Mouse (Mus musculus): ENCODE results near the gene Pnpla1. TPM values are rescaled to one million over a fixed set of nuclear protein-coding genes. Genes with fewer than 3 reads are reported as not detected.
"Not testable (repeated sequence)": the region's sequence is repeated elsewhere in the genome, so short reads cannot be mapped to it uniquely, and the experiment has no call there.

Pnpla1 gene
- polyA plus RNA-seq, 1 experiment from 2014 or later: not detected

DNA sequence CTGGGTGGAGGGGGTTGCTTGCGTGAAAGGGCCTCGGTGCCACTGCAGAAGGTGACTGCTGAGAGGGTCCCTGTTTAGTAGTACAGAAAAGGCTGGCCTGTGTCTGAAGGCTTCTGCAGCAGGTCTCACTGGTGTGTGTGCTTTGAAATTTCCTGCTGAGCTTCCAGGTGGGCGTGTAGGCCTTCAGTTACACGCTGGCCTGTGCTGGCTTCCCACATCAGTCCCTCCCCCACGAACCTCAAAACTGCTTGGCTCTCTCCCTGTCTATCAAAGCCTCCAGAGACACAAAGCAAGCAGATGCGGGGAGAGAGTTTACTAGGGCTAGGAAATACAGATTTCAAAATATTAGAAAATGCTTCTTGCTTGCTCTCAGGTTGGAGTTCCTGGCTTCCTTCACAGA lies 33.3 kb upstream of the Pnpla1 start:
- no peak overlapping the region for H3K27ac ChIP-seq (replicated peaks)
- H3K4me1 ChIP-seq (replicated peaks): no peaks in the 10 kb centered on the region
- no peak for ATAC-seq (ENCODE audit: low read depth)
- no peak overlapping the region for H3K4me3 ChIP-seq
- no peaks in the 10 kb centered on the region for H3K27me3 ChIP-seq
- no peak overlapping the region for H3K9ac ChIP-seq
- H3K36me3 ChIP-seq: peaks cover 100% of the 10 kb centered on the region
- 87% methylated on average over 6 of the region's 6 CpGs for whole genome bisulfite sequencing
- H3K4me2 ChIP-seq: no peak overlapping the region
- no peaks in the 10 kb centered on the region for H3K9me3 ChIP-seq

DNA sequence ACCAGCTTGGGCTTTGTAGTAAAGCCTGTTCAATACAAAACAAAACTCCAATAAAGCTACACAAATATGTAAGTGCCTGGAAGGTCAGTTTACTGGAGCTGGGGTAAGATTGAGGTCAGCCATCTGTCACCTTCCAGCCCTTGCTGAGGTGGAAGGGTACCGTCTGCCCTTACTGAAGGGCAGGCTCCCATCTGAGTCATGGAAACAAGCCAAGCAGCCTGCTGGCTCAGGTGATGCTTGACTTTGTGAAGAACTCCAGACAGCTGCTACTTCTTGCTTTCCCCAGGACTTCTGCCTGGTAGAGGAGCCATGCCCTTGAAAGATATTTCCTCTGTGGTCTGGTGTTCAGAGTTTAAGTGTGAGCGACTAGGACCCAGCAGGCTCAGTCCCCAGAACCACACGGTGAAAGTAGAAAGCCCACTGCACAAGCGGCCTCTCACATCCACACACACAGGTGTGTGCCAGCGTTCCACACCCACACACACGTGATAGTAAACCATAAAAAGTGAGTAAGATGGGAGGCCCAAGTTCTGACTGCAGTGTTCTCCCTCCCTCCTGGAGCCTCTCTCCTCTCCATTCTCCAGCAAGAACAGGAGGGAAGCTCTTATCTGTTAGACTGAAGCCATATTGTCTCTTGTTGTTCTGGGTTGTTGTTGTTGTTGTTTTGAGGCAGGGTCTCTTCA lies 32.7 kb upstream of the Pnpla1 start:
- 88% methylated on average over 6 of the region's 6 CpGs for WGBS
- Histone ChIP-seq H3K9me3 (no peaks in the 10 kb centered on the region), H3K4me2 (no peak overlapping the region), H3K9ac (no peak overlapping the region), H3K4me1 (replicated peaks) (no peaks in the 10 kb centered on the region), H3K36me3 (peaks cover 100% of the 10 kb centered on the region), H3K27ac (replicated peaks) (no peak overlapping the region), H3K27me3 (no peaks in the 10 kb centered on the region), H3K4me3 (no peak overlapping the region)
- ATAC-seq (ENCODE audit: low read depth): no peak

DNA sequence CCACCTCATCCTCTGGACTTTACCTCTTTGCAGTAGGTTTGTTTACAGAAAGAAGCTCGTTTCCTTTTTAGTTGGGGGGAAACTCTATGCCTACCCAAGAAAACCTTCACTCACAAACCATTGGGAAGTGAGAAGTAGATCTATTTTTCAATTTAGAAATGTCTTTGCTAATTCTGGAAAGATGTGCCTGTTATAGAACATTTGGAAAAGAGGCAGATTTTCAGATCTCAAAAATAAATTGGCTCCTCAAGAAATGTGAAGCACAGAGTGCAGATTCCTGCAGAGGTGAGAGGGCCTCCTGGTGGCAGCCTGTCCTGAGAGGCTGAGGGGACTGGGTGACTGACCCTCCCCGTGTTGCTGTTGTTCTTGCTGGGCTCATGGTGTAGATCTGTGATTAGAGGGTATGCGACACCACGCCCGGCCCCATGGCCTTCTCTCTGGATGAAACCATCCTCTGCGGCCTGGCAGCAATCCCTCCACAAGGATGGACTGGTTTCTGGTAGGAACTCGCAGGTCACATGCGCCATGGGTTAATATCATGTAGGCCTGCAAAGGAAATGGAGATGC lies 30.5 kb upstream of the Pnpla1 start:
- no peak for ATAC-seq (ENCODE audit: low read depth)
- WGBS: 92% methylated on average over 8 of the region's 8 CpGs
- no peaks in the 10 kb centered on the region for H3K4me1 ChIP-seq (replicated peaks)
- H3K9me3 ChIP-seq: no peaks in the 10 kb centered on the region
- H3K27me3 ChIP-seq: no peaks in the 10 kb centered on the region
- no peak overlapping the region for H3K4me2 ChIP-seq
- H3K9ac ChIP-seq: no peak overlapping the region
- H3K36me3 ChIP-seq: peaks cover 98% of the 10 kb centered on the region
- no peak overlapping the region for H3K27ac ChIP-seq (replicated peaks)
- H3K4me3 ChIP-seq: no peak overlapping the region

DNA sequence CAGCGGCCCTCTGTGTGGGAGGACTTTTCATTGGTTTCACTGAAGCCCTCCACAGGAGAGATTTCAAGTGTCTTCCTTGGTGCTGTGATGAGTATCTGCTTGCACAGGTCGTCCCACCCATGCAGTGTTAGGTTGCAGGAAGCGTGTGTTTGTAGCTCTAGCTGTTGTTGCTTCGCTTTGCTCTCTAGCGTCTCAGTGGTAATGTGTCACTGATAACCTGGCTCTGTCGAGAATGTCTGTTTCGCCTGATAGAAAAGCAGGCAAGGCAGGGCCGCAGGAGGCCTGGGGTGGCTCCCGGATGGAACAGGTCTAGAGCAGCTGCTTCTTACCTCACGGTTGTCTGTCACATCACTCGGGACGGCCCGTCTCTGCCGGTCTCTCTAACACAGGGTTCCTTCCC lies 29.1 kb upstream of the Pnpla1 start:
- Histone ChIP-seq H3K4me3 (no peak overlapping the region), H3K27me3 (no peaks in the 10 kb centered on the region), H3K9me3 (no peaks in the 10 kb centered on the region), H3K36me3 (peaks cover 89% of the 10 kb centered on the region), H3K27ac (replicated peaks) (no peak overlapping the region), H3K4me1 (replicated peaks) (no peaks in the 10 kb centered on the region), H3K9ac (no peak overlapping the region), H3K4me2 (no peak overlapping the region)
- no peak for ATAC-seq (ENCODE audit: low read depth)
- WGBS: 93% methylated on average over 14 of the region's 14 CpGs

DNA sequence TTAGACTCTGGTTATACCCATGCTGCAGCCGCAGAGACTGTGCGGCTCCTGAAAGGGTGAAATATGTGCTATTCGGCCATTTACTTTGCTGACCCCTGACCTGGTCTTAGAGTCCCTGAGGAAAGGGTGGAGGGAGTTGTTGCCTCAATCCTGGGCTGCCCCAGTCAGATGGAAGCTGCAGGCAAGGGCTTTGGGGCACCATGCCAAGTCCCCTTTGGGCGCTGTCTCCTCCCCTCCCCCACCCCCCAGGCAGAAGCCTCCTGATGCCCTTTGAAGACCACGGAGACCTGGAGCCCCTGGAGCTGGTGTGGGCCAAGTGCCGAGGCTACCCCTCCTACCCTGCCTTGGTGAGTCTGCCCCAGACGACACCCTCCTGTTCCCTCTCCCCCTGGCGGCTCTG lies 27.1 kb upstream of the Pnpla1 start:
- Histone ChIP-seq H3K9me3 (no peaks in the 10 kb centered on the region), H3K27ac (replicated peaks) (no peak overlapping the region), H3K36me3 (peaks cover 83% of the 10 kb centered on the region), H3K4me1 (replicated peaks) (no peaks in the 10 kb centered on the region), H3K4me2 (no peak overlapping the region), H3K27me3 (no peaks in the 10 kb centered on the region), H3K9ac (no peak overlapping the region), H3K4me3 (no peak overlapping the region)
- WGBS: 59% methylated on average over 8 of the region's 8 CpGs
- no peak for ATAC-seq (ENCODE audit: low read depth)

DNA sequence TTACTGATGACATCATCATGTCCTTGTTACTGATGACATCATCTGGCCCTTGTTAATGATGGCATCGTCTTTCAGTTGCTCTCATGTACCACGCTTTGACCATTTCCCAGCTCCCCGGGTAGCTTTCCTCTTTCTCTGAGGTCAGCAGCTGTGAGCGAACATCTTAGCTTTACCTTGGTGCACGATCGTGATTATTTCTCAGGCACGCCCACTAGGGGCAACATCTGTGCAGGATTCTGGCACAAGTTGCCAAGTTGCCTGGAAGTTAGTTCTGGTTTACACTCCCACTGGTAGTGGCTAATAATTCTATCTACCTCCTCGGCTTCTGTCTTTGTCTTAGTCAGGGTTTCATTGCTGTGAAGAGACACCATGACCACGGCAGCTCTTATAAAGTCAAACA lies 26.2 kb upstream of the Pnpla1 start:
- Histone ChIP-seq H3K9ac (no peak overlapping the region), H3K27me3 (no peaks in the 10 kb centered on the region), H3K36me3 (peaks cover 83% of the 10 kb centered on the region), H3K27ac (replicated peaks) (no peak overlapping the region), H3K4me2 (no peak overlapping the region), H3K4me1 (replicated peaks) (no peaks in the 10 kb centered on the region), H3K4me3 (no peak overlapping the region), H3K9me3 (no peaks in the 10 kb centered on the region)
- WGBS: 87% methylated on average over 9 of the region's 9 CpGs
- ATAC-seq (ENCODE audit: low read depth): no peak

DNA sequence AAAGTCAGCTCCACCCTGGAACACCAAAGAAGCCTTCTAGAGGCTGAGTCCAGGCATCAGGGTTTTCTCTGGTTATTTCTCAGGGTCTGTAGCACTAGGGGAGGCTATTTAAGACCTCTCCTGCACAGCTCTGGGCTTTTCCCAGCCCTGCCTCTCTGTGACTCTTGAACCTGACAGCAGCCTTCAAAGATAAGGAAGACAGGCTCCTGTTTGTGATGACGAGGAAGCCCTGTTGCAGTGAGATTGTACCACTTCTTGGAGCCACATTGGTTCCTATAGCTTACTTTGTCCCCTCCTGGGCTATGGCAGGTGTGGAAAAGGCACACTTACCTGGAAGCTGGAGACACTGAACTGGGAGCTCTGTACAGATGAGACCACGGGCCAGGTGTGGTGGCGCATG lies 25.3 kb upstream of the Pnpla1 start:
- 97% methylated on average over 3 of the region's 3 CpGs for whole genome bisulfite sequencing
- H3K4me3 ChIP-seq: no peak overlapping the region
- H3K27me3 ChIP-seq: no peaks in the 10 kb centered on the region
- no peak overlapping the region for H3K9ac ChIP-seq
- H3K27ac ChIP-seq (replicated peaks): no peak overlapping the region
- H3K36me3 ChIP-seq: peaks cover 83% of the 10 kb centered on the region
- no peak overlapping the region for H3K4me2 ChIP-seq
- no peaks in the 10 kb centered on the region for H3K4me1 ChIP-seq (replicated peaks)
- H3K9me3 ChIP-seq: no peaks in the 10 kb centered on the region
- no peak for ATAC-seq (ENCODE audit: low read depth)

DNA sequence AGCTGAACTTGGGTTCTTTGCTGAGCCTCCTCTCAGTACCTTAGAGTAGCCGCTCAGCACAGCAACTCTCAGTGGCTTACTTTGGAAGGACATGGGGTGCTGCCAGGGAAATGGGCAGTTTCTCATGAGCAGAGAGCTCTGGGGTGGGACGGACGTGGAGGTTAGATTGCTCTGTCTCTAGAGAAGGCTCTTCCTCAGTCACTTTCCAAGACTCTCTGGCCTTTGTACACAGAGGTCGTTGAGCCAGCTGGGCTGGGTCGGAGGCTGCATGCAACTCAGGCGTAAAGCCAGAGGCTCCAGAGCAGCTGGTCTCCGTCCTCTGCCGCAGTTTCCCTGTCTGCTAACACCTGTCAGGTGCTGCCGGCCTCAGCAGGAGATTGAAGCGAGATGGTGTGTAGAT lies 23.5 kb upstream of the Pnpla1 start:
- peaks cover 83% of the 10 kb centered on the region for H3K36me3 ChIP-seq
- no peak overlapping the region for H3K27ac ChIP-seq (replicated peaks)
- no peak overlapping the region for H3K4me3 ChIP-seq
- ATAC-seq (ENCODE audit: low read depth): no peak
- WGBS: 82% methylated on average over 10 of the region's 10 CpGs
- H3K4me2 ChIP-seq: no peak overlapping the region
- H3K9me3 ChIP-seq: no peaks in the 10 kb centered on the region
- no peak overlapping the region for H3K9ac ChIP-seq
- no peaks in the 10 kb centered on the region for H3K27me3 ChIP-seq
- no peaks in the 10 kb centered on the region for H3K4me1 ChIP-seq (replicated peaks)

DNA sequence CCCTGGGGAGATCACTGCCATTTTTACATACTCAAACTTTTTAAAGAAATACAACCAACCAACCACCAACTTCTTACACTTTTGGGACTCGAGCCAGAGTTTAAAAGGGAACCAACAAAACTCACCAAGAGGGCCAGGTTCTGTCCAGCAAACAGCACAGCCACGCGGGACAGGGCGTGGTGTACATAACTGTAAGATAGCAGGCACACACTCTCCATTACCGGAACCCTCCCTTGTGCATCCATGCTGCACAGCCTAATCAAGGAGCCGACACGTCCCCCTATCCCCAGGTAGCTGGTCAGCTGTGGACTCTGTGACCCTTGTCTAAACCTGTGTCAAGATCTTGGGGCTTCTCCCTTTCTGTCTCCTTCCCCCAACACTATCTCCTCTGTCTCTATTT lies 20.4 kb upstream of the Pnpla1 start:
- ATAC-seq (ENCODE audit: low read depth): no peak

DNA sequence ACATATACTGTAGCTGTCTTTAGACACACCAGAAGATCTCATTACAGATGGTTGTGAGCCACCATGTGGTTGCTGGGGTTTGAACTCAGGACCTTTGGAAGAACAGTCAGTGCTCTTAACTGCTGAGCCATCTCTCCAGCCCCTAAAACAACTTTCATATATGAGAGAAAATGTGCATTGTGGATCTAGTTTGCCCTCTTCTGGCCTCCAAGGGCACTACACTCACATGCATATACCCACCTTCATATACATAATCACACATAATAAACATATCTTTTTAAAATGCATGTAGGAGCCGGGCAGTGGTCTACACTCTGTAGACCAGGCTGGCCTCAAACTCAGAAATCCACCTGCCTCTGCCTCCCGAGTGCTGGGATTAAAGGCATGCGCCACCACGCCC lies 16.3 kb upstream of the Pnpla1 start:
- 96% methylated on average over 4 of the region's 4 CpGs for WGBS
- H3K9ac ChIP-seq; H3K4me2 ChIP-seq; H3K4me3 ChIP-seq; H3K27ac ChIP-seq (replicated peaks); H3K9me3 ChIP-seq; H3K27me3 ChIP-seq; ATAC-seq (ENCODE audit: low read depth); H3K4me1 ChIP-seq (replicated peaks): not testable (repeated sequence)
- peaks cover 39% of the 10 kb centered on the region for H3K36me3 ChIP-seq

More for the DNA sequence above, 20.4 kb upstream of the Pnpla1 start:
- H3K9ac ChIP-seq: no peak overlapping the region
- H3K9me3 ChIP-seq: no peaks in the 10 kb centered on the region
- WGBS: 92% methylated on average over 7 of the region's 7 CpGs
- peaks cover 65% of the 10 kb centered on the region for H3K36me3 ChIP-seq
- H3K4me1 ChIP-seq (replicated peaks): no peaks in the 10 kb centered on the region
- no peak overlapping the region for H3K4me2 ChIP-seq
- H3K27ac ChIP-seq (replicated peaks): no peak overlapping the region
- H3K27me3 ChIP-seq: no peaks in the 10 kb centered on the region
- no peak overlapping the region for H3K4me3 ChIP-seq

DNA sequence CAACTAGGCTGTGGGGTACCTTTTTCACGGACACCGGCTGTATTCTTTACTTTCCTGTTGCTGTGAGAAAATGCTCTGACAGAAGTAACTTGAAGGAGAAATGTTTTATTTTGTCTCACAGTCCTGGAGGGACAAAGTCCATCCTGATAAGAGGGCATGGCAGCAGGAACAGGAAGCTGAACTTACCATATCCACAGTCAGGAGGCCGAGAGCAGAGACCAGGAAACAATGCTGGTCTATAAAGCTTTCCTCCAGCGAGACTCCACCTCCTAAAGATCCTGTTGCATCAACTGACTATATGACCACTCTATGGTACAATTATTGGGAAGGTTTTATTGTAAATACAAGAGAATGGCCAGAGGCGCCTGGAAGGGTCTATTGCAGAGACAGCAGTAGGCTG lies 14.5 kb upstream of the Pnpla1 start:
- no peak overlapping the region for H3K27ac ChIP-seq (replicated peaks)
- no peak for ATAC-seq (ENCODE audit: low read depth)
- H3K27me3 ChIP-seq: no peaks in the 10 kb centered on the region
- H3K9ac ChIP-seq: no peak overlapping the region
- H3K36me3 ChIP-seq: peaks cover 22% of the 10 kb centered on the region
- H3K9me3 ChIP-seq: no peaks in the 10 kb centered on the region
- no peak overlapping the region for H3K4me3 ChIP-seq
- 64% methylated on average over 5 of the region's 5 CpGs for WGBS
- no peak overlapping the region for H3K4me2 ChIP-seq
- no peaks in the 10 kb centered on the region for H3K4me1 ChIP-seq (replicated peaks)

DNA sequence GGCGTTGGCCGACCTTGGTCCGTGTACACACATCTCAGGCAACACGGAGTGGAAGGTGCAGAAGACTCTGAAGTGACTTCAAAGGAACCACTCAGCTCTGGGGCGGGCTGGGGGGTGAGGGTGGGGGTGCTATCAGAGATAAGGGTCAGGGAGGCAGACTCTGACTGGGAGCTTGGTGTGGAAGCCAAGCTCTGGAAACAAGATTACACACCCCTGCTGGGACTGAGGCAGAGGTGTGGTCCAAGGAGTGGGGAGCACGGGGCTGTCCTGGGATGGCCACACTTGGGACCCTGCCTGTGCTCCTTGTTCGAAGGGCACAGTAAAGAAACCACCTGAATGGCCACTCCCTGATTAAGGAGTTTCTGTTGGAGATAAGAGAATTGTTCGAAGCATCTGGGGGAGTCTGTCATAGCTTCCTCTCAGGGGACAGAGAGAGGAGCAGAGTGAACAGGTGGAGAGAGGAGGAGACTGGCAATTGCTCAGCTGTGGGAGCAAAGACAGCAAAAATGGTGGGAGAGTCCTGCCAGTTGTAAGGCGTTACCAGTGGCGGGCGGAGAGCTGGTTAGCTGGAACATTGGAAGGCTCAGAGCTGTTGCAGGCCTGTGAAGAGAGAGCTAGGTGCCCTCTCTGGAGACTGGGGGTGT lies 11.1 kb upstream of the Pnpla1 start:
- Histone ChIP-seq H3K27me3 (no peaks in the 10 kb centered on the region), H3K4me3 (no peak overlapping the region), H3K4me2 (no peak overlapping the region), H3K4me1 (replicated peaks) (no peaks in the 10 kb centered on the region), H3K36me3 (no peaks in the 10 kb centered on the region), H3K9me3 (no peaks in the 10 kb centered on the region), H3K27ac (replicated peaks) (no peak overlapping the region), H3K9ac (no peak overlapping the region)
- WGBS: 71% methylated on average over 10 of the region's 11 CpGs
- ATAC-seq (ENCODE audit: low read depth): no peak

DNA sequence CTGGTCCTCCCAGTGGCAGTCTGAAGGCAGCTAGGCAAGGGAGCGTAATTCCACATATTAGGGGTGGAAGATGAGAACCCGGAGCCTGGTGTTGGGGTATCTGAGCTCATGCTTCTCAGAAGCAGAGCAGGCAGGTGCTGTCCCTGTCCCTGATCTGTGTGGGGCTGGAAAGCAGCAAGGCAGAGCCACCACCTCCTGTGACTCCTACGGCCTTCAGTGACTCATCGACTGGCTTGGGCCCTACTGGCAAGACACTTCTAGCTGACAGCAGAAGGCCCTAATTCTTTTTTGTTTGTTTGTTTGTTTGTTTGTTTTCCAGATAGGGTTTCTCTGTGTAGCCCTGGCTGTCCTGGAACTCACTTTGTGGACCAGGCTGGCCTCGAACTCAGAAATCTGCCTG lies 7.7 kb upstream of the Pnpla1 start:
- H3K4me1 ChIP-seq (replicated peaks): no peaks in the 10 kb centered on the region
- H3K27me3 ChIP-seq: no peaks in the 10 kb centered on the region
- WGBS: 90% methylated on average over 5 of the region's 5 CpGs
- no peaks in the 10 kb centered on the region for H3K36me3 ChIP-seq
- H3K9me3 ChIP-seq: no peaks in the 10 kb centered on the region
- no peak overlapping the region for H3K9ac ChIP-seq
- ATAC-seq (ENCODE audit: low read depth): no peak
- no peak overlapping the region for H3K4me2 ChIP-seq
- no peak overlapping the region for H3K4me3 ChIP-seq
- H3K27ac ChIP-seq (replicated peaks): no peak overlapping the region
